Mouse (Mus musculus): ENCODE measurements around the gene Btnl4. TPM values are rescaled to one million over a fixed set of nuclear protein-coding genes. Genes with fewer than 3 reads are reported as not detected.

Btnl4 gene
- total RNA-seq, 1 experiment from 2014 or later: not detected

GRCm38 (mm10) chr17:34439795-34440194, 37.3 kb downstream of the Btnl4 start:
- ATAC-seq (ENCODE audit: extremely low read depth, insufficient number of reproducible peaks, low FRiP score, poor library complexity, severe bottlenecking): no peak

GRCm38 (mm10) chr17:34438588-34438987, 38.5 kb downstream of the Btnl4 start:
- ATAC-seq (ENCODE audit: extremely low read depth, insufficient number of reproducible peaks, low FRiP score, poor library complexity, severe bottlenecking): no peak

- ATAC-seq (ENCODE audit: extremely low read depth, insufficient number of reproducible peaks, low FRiP score, poor library complexity, severe bottlenecking): 0 out of 2 replicates have a peak, but pooled peaks have one; percentile 9
Measured at GRCm38 (mm10) chr17:34437606-34438005, 39.5 kb downstream of the Btnl4 start.

DNA sequence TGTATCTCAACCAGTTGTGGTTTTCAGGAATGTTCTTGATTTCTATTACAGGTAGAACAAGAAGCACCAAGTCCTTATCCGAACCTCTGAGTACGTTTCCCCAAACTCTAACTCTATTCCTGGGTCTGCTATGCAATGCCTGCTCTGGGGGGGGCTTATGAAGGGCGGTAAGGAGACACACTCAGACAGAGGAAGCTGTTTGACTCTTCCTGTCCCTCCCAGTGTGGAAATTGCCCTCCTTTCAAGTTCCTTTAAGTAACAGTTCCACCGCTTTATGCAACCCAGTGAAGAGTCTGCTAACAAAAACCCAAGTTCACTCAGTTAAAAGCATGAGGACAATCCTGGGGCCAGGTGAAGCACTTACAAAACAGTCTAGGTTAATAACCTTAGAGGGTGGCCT, 40.0 kb downstream of the Btnl4 start:
- no peak for ATAC-seq (ENCODE audit: extremely low read depth, insufficient number of reproducible peaks, low FRiP score, poor library complexity, severe bottlenecking)

DNA sequence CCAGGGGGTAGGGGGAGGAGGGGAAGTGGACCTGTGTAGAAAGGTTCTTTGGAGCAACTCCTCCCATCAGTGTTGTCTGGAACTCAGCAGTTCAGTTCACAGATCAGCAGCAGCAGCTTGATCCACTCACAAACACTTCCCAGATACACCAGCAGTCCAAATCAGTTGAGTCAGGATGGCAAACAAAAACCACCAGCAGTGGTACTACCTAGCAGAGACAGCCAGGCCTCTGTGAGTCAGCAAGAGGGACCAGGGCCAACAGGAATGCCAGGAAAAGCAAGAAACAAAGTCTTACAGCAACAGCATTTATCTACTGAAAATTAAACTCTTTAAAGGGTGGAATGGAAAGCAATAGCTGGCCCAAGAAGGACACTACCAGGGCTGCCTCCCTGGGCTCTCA, 49.5 kb downstream of the Btnl4 start:
- no peak for ATAC-seq (ENCODE audit: extremely low read depth, insufficient number of reproducible peaks, low FRiP score, poor library complexity, severe bottlenecking)

- peak; percentile 80 for ATAC-seq (ENCODE audit: extremely low read depth, insufficient number of reproducible peaks, low FRiP score, poor library complexity, severe bottlenecking)
Measured at GRCm38 (mm10) chr17:34420014-34420413, 57.1 kb downstream of the Btnl4 start.

Other genes starting within 250 kb of the Btnl4 start
- gene H2-Ob, start 238.4 kb downstream of the Btnl4 start, total RNA-seq (2017): 965 and 1,002 TPM in 2 replicates
- gene H2-Ab1, start 219.6 kb downstream of the Btnl4 start, total RNA-seq (2017): 2,894 and 2,999 TPM in 2 replicates
- gene H2-Aa, start 189.5 kb downstream of the Btnl4 start, total RNA-seq (2017): 2,237 and 2,269 TPM in 2 replicates
- 2,076 and 2,332 TPM in 2 replicates for gene H2-Eb1, start 171.5 kb downstream of the Btnl4 start, total RNA-seq (2017)
- 52.6 and 54.0 TPM in 2 replicates for gene H2-Eb2, start 151.7 kb downstream of the Btnl4 start, total RNA-seq (2017)
- gene Btnl2, start 122.5 kb downstream of the Btnl4 start, total RNA-seq (2017): 10.9 and 11.9 TPM in 2 replicates
- 0.93 TPM in 1 of 2 replicates, not detected in the other for gene Btnl1, start 100.2 kb downstream of the Btnl4 start, total RNA-seq (2017)
- 12.5 and 14.0 TPM in 2 replicates for gene BC051142, start 78.5 kb downstream of the Btnl4 start, total RNA-seq (2017)
- not detected in 2 replicates for gene Btnl6, start 40.0 kb upstream of the Btnl4 start, total RNA-seq (2017)
- gene Notch4, start 87.0 kb upstream of the Btnl4 start, total RNA-seq (2017): 0.58 and 1.2 TPM in 2 replicates
- 188 and 218 TPM in 2 replicates for gene Gpsm3, start 112.5 kb upstream of the Btnl4 start, total RNA-seq (2017)
- 89.6 and 100 TPM in 2 replicates for gene Pbx2, start 113.9 kb upstream of the Btnl4 start, total RNA-seq (2017)
- gene Ager, start 120.5 kb upstream of the Btnl4 start, total RNA-seq (2017): 15.7 and 19.8 TPM in 2 replicates
- 15.9 and 17.6 TPM in 2 replicates for gene Rnf5, start 126.4 kb upstream of the Btnl4 start, total RNA-seq (2017)
- 27.5 and 32.9 TPM in 2 replicates for gene Agpat1, start 126.9 kb upstream of the Btnl4 start, total RNA-seq (2017)
- gene Egfl8, start 138.7 kb upstream of the Btnl4 start, total RNA-seq (2017): 1.7 and 4.2 TPM in 2 replicates
- 17.2 and 18.7 TPM in 2 replicates for gene Ppt2, start 151.2 kb upstream of the Btnl4 start, total RNA-seq (2017)
- gene Prrt1, start 152.2 kb upstream of the Btnl4 start, total RNA-seq (2017): 0.25 TPM in 1 of 2 replicates, not detected in the other
- 15.2 and 17.2 TPM in 2 replicates for gene Fkbpl, start 167.4 kb upstream of the Btnl4 start, total RNA-seq (2017)
- gene Atf6b, start 169.8 kb upstream of the Btnl4 start, total RNA-seq (2017): 26.9 and 27.4 TPM in 2 replicates
- not detected in 2 replicates for gene Tnxb, start 193.2 kb upstream of the Btnl4 start, total RNA-seq (2017)